Mouse (Mus musculus) lung, embryonic 16.5 days (tissue): ENCODE measurements around the gene C1ql4. TPM values are rescaled to one million over a fixed set of nuclear protein-coding genes. Genes with fewer than 3 reads are reported as not detected.

ENCODE experiments used
- ATAC-seq: fragments of 200-750 bp; cut with Nextera tagmentation; 2 replicates; pipeline ENCODE4 v1.8.0; 2017; ENCODE audit warnings: low read depth, mild to moderate bottlenecking, moderate library complexity
- H3K27ac ChIP-seq: fragments of 300-500 bp; sonication (generic); 2 replicates; pipeline ENCODE4 v1.5.1; 2014; ENCODE audit warnings: mild to moderate bottlenecking, control low read depth, low read length
- H3K27me3 ChIP-seq: fragments of 300-500 bp; sonication (generic); 2 replicates; pipeline ENCODE4 v1.6.1; 2014; ENCODE audit warnings: low read depth, low read length, mixed read lengths; ENCODE audit not compliant: control insufficient read depth, insufficient read depth
- H3K36me3 ChIP-seq: fragments of 300-500 bp; sonication (generic); 2 replicates; pipeline ENCODE4 v1.6.1; 2014; ENCODE audit warnings: low read length; ENCODE audit not compliant: control insufficient read depth, insufficient read depth
- H3K4me1 ChIP-seq: fragments of 300-500 bp; sonication (generic); replicated peaks from 2 replicates; pipeline ENCODE4 v1.6.1; 2014; ENCODE audit warnings: low read length, mixed read lengths; ENCODE audit not compliant: control insufficient read depth, insufficient read depth
- H3K4me2 ChIP-seq: fragments of 300-500 bp; sonication (generic); 2 replicates; pipeline ENCODE4 v1.6.1; 2014; ENCODE audit warnings: low read depth, low read length, control low read depth
- H3K4me3 ChIP-seq: fragments of 300-500 bp; sonication (generic); 2 replicates; pipeline ENCODE4 v1.5.1; 2014; ENCODE audit warnings: mild to moderate bottlenecking, low read length, control low read depth
- H3K9ac ChIP-seq: fragments of 300-500 bp; sonication (generic); 2 replicates; pipeline ENCODE4 v1.6.1; 2014; ENCODE audit warnings: low read length, control low read depth
- H3K9me3 ChIP-seq: fragments of 300-500 bp; sonication (generic); 2 replicates; pipeline ENCODE4 v1.6.1; 2016; ENCODE audit warnings: low read length; ENCODE audit not compliant: control insufficient read depth
- WGBS: fragments of 180-500 bp; shearing (Covaris S2); extraction: QIAGEN DNeasy Blood & Tissue Kit; methylation state at CpG from one replicate; pipeline ENCODE4 v1.1.7; 2014; 5-methylcytosine and 5-hydroxymethylcytosine counted together
- polyA plus RNA-seq: library from polyadenylated mRNA; unstranded; fragments of >200 nt; fragmentation: Nextera tagmentation; extraction: Ambion mirVana; gene quantifications from 2 replicates; pipeline ENCODE4 v1.2.1, GENCODE M21; 2015

The C1ql4 gene
- polyA plus RNA-seq, 1 experiment from 2014 or later: not detected

- H3K9me3 ChIP-seq: no peaks in the 10 kb centered on the region
- 45% methylated on average over 7 of the region's 7 CpGs for WGBS
Observed at GRCm38 (mm10) chr15:99105238-99105637, 17.6 kb upstream of the C1ql4 start.

GRCm38 (mm10) chr15:99099984-99100383, 12.4 kb upstream of the C1ql4 start:
- no peak for ATAC-seq
- Histone ChIP-seq H3K9me3 (no peaks in the 10 kb centered on the region), H3K36me3 (no peaks in the 10 kb centered on the region), H3K9ac (no peak overlapping the region), H3K27ac (no peak overlapping the region), H3K4me2 (no peak overlapping the region), H3K4me3 (no peak overlapping the region), H3K4me1 (peaks cover 26% of the 10 kb centered on the region), H3K27me3 (peaks cover 45% of the 10 kb centered on the region)
- WGBS: 44% methylated on average over 3 of the region's 3 CpGs

More at GRCm38 (mm10) chr15:99105238-99105637, 17.6 kb upstream of the C1ql4 start:
- Histone ChIP-seq H3K4me3 (no peak overlapping the region), H3K9ac (no peak overlapping the region), H3K4me2 (no peak overlapping the region), H3K36me3 (no peaks in the 10 kb centered on the region), H3K27ac (no peak overlapping the region), H3K27me3 (no peaks in the 10 kb centered on the region), H3K4me1 (no peaks in the 10 kb centered on the region)
- ATAC-seq: no peak

- H3K27ac ChIP-seq: no peak overlapping the region
- peaks cover 51% of the 10 kb centered on the region for H3K27me3 ChIP-seq
- H3K36me3 ChIP-seq: no peaks in the 10 kb centered on the region
- ATAC-seq: peak; percentile 67
- H3K4me2 ChIP-seq: peak overlapping the region; percentile 67
- peak overlapping the region; percentile 43; the same call in 1 of the 2 replicates for H3K4me3 ChIP-seq
- peak overlapping the region; percentile 50; the same call in 1 of the 2 replicates for H3K9ac ChIP-seq
- no peaks in the 10 kb centered on the region for H3K9me3 ChIP-seq
- under 1% methylated on average over 15 of the region's 15 CpGs for WGBS
- H3K4me1 ChIP-seq: peaks cover 31% of the 10 kb centered on the region
Observed at GRCm38 (mm10) chr15:99099139-99099556, 11.5 kb upstream of the C1ql4 start.

- Histone ChIP-seq H3K9ac (peak overlapping the region; percentile 43), H3K4me1 (peaks cover 37% of the 10 kb centered on the region), H3K27ac (no peak overlapping the region), H3K27me3 (peaks cover 56% of the 10 kb centered on the region), H3K4me3 (peak overlapping the region; percentile 43), H3K36me3 (no peaks in the 10 kb centered on the region), H3K4me2 (peak overlapping the region; percentile 67), H3K9me3 (no peaks in the 10 kb centered on the region)
- ATAC-seq: no peak
- 1% methylated on average over 9 of the region's 9 CpGs for WGBS
Observed at GRCm38 (mm10) chr15:99098493-99098861, 10.9 kb upstream of the C1ql4 start.

GRCm38 (mm10) chr15:99097840-99098492, 10.3 kb upstream of the C1ql4 start:
- 0% methylated on average over 39 of the region's 39 CpGs for WGBS
- Histone ChIP-seq H3K4me1 (peaks cover 39% of the 10 kb centered on the region), H3K36me3 (no peaks in the 10 kb centered on the region), H3K4me2 (peak overlapping the region; percentile 67), H3K27ac (no peak overlapping the region), H3K4me3 (peak overlapping the region; percentile 43), H3K9ac (peak overlapping the region; percentile 43), H3K9me3 (no peaks in the 10 kb centered on the region), H3K27me3 (peaks cover 61% of the 10 kb centered on the region)
- 0 out of 2 replicates have a peak, but pooled peaks have one; percentile 18 for ATAC-seq

GRCm38 (mm10) chr15:99096831-99097500, 9.3 kb upstream of the C1ql4 start:
- H3K4me3 ChIP-seq: peak overlapping the region; percentile 43
- WGBS: 0% methylated on average over 45 of the region's 58 CpGs

GRCm38 (mm10) chr15:99096061-99096793, 8.6 kb upstream of the C1ql4 start:
- Histone ChIP-seq H3K27ac (no peak overlapping the region), H3K9me3 (no peaks in the 10 kb centered on the region), H3K27me3 (peaks cover 77% of the 10 kb centered on the region), H3K9ac (no peak overlapping the region), H3K4me3 (peak overlapping the region; percentile 43), H3K4me1 (peaks cover 39% of the 10 kb centered on the region), H3K4me2 (peak overlapping the region; percentile 67), H3K36me3 (no peaks in the 10 kb centered on the region)
- WGBS: 5% methylated on average over 24 of the region's 24 CpGs
- no peak for ATAC-seq

More at GRCm38 (mm10) chr15:99096831-99097500, 9.3 kb upstream of the C1ql4 start:
- peaks cover 39% of the 10 kb centered on the region for H3K4me1 ChIP-seq
- H3K4me2 ChIP-seq: peak overlapping the region; percentile 67
- H3K27ac ChIP-seq: no peak overlapping the region
- no peaks in the 10 kb centered on the region for H3K36me3 ChIP-seq
- peak overlapping the region; percentile 43; the same call in 1 of the 2 replicates for H3K9ac ChIP-seq
- H3K27me3 ChIP-seq: peaks cover 71% of the 10 kb centered on the region
- no peak for ATAC-seq
- no peaks in the 10 kb centered on the region for H3K9me3 ChIP-seq

- ATAC-seq: no peak
- peaks cover 85% of the 10 kb centered on the region for H3K27me3 ChIP-seq
- peaks cover 39% of the 10 kb centered on the region for H3K4me1 ChIP-seq
- whole genome bisulfite sequencing: 7% methylated on average over 6 of the region's 6 CpGs
- H3K4me3 ChIP-seq: no peak overlapping the region
- H3K36me3 ChIP-seq: no peaks in the 10 kb centered on the region
- no peak overlapping the region for H3K27ac ChIP-seq
- no peak overlapping the region for H3K9ac ChIP-seq
- no peaks in the 10 kb centered on the region for H3K9me3 ChIP-seq
- no peak overlapping the region for H3K4me2 ChIP-seq
Observed at GRCm38 (mm10) chr15:99095356-99095755, 7.7 kb upstream of the C1ql4 start.
